Mouse (Mus musculus) spleen, postnatal 4 days (tissue): ENCODE results near the gene Elovl6.
A peak's percentile ranks its signal among the peaks of the same experiment; 100 is the strongest.

Experiments used
- DNase-seq, 2 experiments: peaks; one replicate each; pipeline ENCODE4 v3.0.0; 2022; ENCODE audit warnings: low spot score in 2 of 2

Elovl6 gene

DNA sequence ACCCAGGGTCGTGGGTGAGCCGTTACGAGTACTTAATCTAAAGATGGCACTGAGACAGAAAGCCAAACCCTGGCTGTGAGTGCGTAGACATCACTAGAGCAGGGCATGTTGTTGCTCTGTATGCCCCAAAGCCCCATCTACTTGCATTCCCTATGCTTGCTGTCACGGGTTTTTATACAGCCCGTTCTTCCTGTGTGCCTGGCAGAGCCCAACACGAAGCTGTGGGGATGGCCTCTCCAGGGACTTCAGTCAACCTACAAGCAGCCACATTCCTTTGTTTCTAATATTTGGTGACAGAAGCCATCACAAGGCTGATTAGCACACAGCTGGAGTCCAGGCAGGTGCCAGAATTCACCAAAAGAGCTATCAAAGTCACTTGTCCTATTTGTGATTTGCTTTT, 73.3 kb downstream of the Elovl6 start:
- no peak for DNase-seq

GRCm38 (mm10) chr3:129605934-129606333, 73.8 kb downstream of the Elovl6 start:
- no peak for DNase-seq

- no peak for DNase-seq
Measured at GRCm38 (mm10) chr3:129611626-129612025, 79.5 kb downstream of the Elovl6 start.

DNA sequence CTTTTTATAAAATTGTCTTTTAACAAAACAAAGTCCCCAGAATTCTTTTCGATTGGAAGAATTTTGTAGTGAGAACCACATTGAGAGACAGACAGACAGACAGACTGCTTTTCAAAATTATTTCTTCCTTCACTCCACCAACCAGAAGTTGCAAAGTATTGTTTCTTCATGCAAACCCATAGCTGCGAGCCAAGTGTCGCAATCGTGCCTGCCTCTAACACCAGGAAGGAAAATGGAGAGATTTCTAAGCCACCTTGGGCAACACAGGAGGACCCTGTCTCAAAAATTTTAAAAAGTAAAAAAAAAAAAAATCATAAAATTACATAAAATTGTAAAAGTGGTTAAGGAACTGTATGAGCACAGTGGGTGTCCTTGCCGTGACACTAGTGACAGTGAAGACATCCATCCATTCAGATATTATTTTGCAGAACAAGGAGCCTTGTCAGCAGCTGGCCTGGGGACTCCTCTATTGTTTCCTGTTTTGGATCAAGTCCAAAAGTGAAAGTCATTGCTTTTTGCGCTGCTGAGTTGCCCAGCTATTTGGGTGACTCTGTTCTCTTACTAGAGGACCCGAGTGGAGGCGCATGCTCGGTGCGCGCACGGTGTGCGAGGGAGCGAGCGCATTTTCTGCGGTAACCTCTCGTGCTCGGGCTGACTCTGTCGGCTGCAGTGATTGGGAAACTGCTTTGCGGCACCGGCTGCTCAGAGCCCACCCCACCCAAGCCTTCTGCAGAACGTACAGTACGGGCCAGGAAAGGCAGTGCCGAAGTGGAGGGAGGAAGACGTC, 80.3 kb downstream of the Elovl6 start:
- DNase-seq = peak; percentile 21 to 72

GRCm38 (mm10) chr3:129613756-129614155, 81.6 kb downstream of the Elovl6 start:
- no peak for DNase-seq

GRCm38 (mm10) chr3:129614216-129614615, 82.1 kb downstream of the Elovl6 start:
- no peak for DNase-seq

DNA sequence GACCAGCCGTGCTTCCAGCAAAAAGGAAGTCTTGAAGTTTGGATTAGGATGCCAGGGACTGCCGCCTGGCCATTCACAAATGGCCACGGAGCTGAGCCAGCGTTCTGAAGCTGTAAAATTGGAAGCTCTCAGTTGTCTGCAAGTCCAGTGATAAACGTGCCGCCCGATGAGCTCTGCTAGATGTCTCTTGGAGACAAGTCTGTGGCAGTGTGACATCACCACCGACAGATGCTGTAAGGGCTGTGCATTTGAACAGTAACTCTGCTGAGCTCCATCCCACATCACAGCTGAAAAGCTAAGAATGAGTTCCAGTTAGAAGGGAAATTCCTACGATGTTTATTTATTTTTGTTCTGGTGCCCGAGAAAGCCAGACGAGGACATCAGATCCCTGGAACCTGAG, 85.3 kb downstream of the Elovl6 start:
- no peak for DNase-seq

DNA sequence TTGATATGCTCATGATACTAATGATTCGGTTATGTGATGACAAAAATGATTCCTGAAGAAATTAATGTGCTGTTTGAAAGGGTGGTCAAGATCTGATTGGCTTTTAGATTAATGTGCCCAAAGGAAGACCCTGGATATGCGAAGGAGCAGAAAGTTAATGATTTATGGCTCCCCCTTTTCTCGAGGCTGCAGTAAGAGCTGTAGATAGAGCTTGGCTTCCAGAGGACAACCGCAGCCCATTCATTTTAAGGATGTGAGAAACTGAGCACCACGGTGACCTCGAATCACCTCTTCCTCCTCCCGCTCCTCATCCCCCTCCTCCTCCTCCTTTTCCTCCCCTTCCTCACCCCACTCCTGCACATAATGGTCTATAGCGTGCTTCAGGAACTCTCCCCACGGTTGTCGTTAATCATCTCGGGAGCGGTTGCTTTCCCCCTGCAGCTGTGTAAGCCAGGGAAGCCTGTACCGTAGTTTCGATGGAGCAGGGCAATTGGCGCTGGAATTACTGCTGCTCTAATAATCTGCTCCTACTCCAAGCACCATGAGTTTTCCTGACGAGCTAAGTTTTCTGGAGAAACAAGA, 87.1 kb downstream of the Elovl6 start:
- no peak for DNase-seq

DNA sequence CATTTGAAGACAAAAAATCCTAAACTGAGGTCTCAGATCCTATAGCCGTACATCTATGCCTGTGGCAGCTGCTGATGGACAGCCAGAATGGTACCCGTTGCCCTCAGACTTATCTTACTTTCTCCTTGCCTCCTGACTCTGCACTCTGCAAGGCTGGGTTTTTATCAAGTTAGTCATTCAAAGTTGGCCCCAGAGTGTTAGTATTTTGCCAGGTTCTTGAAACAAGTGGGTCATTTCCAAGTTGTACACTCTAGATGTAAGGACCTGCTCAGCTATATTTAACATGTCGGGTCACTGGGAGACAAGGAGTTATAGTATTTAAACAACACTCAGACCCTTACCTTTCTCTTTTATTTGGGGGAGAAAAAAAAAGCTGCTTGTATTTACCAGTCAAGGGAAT, 88.6 kb downstream of the Elovl6 start:
- no peak for DNase-seq

DNA sequence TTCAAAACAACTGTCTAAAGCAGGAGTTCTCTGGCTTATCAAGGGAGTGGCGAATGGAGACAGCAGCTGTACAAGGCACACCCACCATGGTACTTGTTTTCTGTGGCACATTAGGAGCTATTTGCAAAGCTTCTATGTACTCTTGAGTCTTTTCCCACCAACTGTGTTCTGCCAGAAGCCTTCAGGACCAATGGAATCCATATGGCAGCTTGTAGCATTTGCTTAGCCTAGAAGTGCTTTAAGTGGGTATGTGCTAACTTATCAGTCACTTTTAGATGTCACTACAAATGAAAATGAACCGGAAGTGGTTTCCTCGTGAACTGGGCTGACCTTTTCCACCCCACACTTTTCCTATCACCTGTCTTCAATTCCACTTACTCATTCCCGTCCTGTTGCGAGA, 89.1 kb downstream of the Elovl6 start:
- DNase-seq = no peak

DNA sequence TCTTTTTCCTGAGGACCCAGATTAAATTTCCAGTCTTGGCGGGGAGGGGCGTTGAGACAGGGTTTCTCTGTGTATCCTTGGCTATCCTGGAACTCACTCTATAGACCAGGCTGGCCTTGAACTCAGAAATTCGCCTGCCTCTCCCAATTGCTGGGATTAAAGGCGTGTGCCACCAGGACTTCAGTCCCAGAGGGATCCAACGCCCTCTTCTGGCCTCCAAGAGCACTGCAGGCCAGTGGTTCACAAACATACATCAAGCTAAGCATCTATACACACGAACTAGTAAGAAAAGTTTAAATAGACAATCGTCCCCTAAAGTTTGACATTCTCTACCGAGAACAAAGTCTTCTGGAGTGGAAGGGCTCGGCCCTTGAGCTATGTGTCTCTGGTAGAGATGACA, 90.0 kb downstream of the Elovl6 start:
- peak in 1 of 2 experiments; percentile 20 for DNase-seq

- DNase-seq = no peak
Measured at GRCm38 (mm10) chr3:129622705-129623104, 90.5 kb downstream of the Elovl6 start.

DNA sequence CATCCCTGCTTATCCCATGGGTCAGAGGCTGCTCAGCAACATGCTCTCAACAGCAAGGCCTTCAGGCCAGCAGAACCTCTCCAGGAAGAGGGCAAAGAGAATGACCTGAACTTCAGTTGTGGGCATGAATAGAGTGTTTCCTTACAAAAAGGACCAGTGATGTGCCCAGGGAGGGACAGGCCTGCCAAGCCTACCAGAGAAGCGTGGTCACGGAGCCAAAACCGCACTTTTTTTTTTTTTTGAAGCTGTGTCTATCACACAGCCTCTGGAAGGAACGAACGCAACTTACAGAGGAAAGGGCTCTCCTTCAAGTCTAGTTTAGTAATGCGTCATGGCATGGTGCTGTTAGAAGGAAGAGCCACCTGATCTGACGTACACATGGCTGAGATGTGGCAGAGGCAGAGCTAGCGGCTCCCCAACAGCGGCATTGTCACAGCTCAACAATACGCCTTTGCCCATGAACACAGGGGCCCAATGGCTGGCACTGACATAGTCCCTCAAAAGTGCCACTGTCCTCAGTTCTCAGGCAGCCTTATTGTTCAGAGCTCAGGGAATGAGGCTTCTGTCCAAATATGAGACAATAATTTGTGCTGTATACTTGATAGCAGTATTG, 92.1 kb downstream of the Elovl6 start:
- DNase-seq = no peak

DNA sequence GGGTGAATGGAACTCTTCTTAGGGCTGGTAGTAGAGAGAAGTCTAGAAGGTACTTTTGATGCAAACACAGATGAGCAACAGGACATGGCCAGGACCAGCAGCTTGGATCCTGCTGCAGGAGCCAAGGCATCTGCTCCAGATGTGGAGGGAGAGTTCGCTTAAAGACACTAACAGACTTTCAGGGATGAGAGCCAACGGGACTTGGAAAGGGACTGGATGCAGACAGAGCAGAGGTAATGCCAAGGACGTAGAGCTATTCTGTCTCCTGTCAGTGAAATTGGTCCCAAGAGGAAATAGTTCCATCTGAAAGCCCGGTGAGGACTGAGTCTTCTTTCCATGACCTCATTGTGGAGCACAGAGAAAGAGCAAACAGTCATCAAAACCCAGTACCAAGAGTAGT, 95.1 kb downstream of the Elovl6 start:
- no peak for DNase-seq

DNA sequence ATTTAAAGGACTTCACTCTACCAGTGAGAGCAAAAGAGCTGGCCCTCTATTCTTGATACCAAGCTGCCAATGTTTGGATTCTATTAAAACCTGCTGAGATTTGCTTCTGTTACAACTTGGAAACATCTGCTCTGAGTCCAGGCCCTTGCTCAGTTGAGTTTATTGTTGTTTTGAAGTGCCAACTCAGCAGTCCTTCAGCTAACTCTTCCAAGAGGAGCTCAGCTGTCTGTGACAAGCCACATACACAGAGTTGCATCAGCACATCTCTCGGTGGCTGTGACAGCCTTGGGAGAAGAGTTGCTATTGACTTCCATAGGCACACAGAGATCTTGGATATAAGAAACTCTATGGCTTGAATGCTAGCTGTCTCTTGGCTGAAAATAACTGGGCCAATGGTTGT, 98.9 kb downstream of the Elovl6 start:
- no peak for DNase-seq

DNA sequence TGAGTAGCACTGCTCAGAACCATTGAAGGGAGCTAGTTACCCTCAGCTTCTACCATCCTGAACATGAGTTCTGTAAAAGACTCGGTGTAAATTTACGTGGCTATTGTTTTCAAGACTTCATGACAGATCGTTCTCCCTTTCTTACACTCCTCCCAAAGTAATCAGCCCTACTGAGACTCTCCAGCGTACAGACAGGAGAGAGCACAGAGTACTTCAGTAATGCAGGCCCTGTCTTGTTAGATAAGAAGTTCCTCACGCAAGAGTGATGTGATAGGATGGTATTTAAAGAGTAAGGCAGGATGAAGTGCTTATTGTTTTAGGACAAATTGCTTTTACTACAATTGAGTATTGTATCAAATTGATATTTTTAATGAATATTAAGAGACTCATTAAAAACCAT, 99.7 kb downstream of the Elovl6 start:
- DNase-seq = no peak

GRCm38 (mm10) chr3:129633518-129633917, 101.4 kb downstream of the Elovl6 start:
- DNase-seq = no peak

DNA sequence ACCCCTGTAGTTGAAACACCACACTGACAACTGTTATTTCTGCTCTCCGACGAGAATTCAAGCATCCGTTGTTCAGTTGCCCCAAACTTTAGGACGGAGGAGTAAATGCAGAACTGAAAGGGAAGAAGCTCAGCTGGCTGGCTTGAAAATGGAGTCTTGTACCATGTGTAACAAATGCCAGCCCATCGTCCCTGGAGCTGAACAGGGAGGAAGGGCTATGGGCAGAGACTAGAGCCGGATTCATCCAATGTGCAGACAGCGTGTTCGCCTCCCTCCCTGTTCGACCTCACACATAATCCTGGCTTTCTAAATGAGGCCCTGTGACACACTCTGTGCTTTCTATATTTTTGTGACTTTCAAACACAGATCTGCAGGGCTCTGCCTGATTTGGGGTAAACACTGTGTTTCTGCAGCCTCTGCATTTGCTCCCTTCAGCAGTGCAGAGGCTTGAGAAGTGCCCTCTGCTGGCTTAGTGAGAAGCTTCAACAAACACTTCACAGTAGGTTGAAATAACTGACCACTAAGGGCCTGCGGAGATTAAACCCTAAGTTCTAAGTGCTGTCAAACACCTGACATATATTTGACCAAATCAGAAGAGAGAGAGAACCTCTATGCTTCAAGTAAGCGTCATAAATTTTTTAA, 102.2 kb downstream of the Elovl6 start:
- DNase-seq = no peak

- DNase-seq = no peak
Measured at GRCm38 (mm10) chr3:129637446-129637845, 105.3 kb downstream of the Elovl6 start.

DNA sequence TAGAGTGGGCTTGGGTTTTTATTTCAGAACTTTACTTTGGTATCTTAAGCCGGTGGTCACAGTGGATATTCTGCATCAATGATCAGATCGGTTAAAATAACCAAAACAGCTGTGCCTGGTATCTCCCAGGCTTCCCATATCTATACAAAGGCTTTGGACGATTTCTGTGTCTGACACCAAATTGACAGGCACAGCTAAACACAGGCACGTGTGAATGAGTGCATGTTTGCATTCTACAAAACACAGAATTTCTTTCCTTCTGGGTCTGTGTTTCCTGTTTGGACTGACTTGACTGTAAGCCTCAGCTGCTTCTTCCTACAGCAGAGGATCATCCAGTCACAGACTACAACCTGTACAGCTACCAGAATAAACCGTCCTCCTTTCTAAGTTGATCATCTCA, 107.5 kb downstream of the Elovl6 start:
- DNase-seq = no peak

DNA sequence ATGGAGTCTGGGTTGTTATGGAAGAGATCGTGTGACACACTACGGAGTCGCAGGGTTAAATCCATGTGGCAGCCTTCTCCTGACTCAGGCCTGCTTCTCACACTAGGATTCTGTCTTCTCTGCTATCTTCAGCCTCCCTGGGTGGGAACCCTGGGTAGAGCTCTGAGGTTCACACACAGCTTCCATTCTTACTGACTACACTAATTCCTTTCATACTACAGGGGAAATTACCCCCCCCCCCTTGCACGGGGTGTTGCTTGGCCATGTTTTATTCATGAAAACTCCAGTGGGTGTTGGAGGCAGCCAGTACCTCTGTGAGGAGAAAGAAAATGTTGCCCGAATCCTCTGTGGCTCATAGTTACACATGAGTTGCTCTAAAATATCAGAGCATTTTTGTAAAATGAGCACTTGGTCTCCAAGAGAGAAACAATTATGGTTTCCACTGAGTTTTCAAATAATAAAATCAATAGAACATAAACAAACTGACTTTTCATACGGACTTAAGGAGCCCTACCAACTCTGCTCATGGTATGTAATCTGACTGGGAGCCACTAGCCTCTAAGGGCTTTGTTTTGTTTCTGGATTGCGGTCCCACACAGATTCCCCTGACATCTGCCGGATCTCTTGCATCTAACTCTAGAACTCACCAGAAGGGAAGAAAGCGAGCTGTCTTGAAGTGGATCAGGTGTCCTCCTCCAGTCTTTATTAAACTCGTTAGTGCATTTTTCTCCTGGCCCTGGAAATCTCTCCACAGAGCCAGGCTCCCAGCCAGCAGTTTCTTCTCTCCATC, 108.3 kb downstream of the Elovl6 start:
- no peak for DNase-seq

- DNase-seq = no peak
Measured at GRCm38 (mm10) chr3:129641621-129642020, 109.5 kb downstream of the Elovl6 start.
